Comparison of ENCODE assay signal across 8 mouse cellular contexts in genomic region chr2:170116704-170117281, GRCm38 (mm10). TPM values are rescaled to one million over a fixed set of nuclear protein-coding genes. Genes with fewer than 3 reads are reported as not detected.
DNase-seq lines count a peak whose midpoint lies in the region; ATAC-seq lines count a peak whose summit lies in the region.

No protein-coding gene starts in this region.

- H3K4me3 ChIP-seq in embryonic facial prominence, embryonic 15.5 days (replicated peaks): no peak overlapping the region

- no peaks in the 10 kb centered on the region for H3K27me3 ChIP-seq in embryonic facial prominence, embryonic 15.5 days

- peaks cover 16% of the 10 kb centered on the region for H3K4me1 ChIP-seq in embryonic facial prominence, embryonic 15.5 days

- no peak for ATAC-seq in embryonic facial prominence, embryonic 15.5 days (ENCODE audit: insufficient number of reproducible peaks, low FRiP score, low TSS enrichment, low read depth)

- H3K4me2 ChIP-seq in embryonic facial prominence, embryonic 15.5 days (replicated peaks): no peak overlapping the region

- peak; percentile 25 for DNase-seq in cerebellum, adult 11 months
- no peak for DNase-seq in cerebellum, adult 11-12 months
- peak; percentile 40 for DNase-seq in adrenal gland, postnatal 25 days
- DNase-seq in heart, postnatal 4 days: peak; percentile 77
- DNase-seq in layer of hippocampus, postnatal 36 days: peak; percentile 65 to 68
- DNase-seq in lung, postnatal 25 days (ENCODE audit: low spot score): peak; percentile 81
- DNase-seq in right cerebral cortex, postnatal 25 days: peak; percentile 70

- H3K27ac ChIP-seq in embryonic facial prominence, embryonic 15.5 days (replicated peaks): peak overlapping the region; percentile 23; the same call in 1 of the 2 replicates

- H3K9me3 ChIP-seq in embryonic facial prominence, embryonic 15.5 days (replicated peaks): no peaks in the 10 kb centered on the region

- 40% methylated on average over 4 of the region's 4 CpGs for WGBS in embryonic facial prominence, embryonic 15.5 days

- no peak overlapping the region for H3K9ac ChIP-seq in embryonic facial prominence, embryonic 15.5 days

- H3K36me3 ChIP-seq in embryonic facial prominence, embryonic 15.5 days: peaks cover 72% of the 10 kb centered on the region

RNA-seq across cellular contexts. Expression of gene Zfp217, which starts 31.1 kb away (rescaled TPM):
- total RNA-seq in adrenal gland, postnatal 25 days (2021): 27.3 and 32.8 TPM in 2 replicates
- 3.9 and 4.1 TPM in 2 replicates for polyA plus RNA-seq in embryonic facial prominence, embryonic 15.5 days (2015; fragmentation: Nextera tagmentation; extraction: Ambion mirVana)
- 10 to 100 TPM; 18.8 to 19.3 TPM for total RNA-seq in heart, postnatal 4 days (2021)
- total RNA-seq in layer of hippocampus, postnatal 36 days (2021): 1 to 10 TPM; 2.3 to 2.5 TPM
